Mouse (Mus musculus) CH12.LX (cell line): ENCODE data around the gene Olfr418. TPM values are rescaled to one million over a fixed set of nuclear protein-coding genes. Genes with fewer than 3 reads are reported as not detected.

Experiments
- polyA plus RNA-seq: library from polyadenylated mRNA; unstranded; fragments of >175 nt; gene quantifications from 2 replicates; pipeline ENCODE4 v1.2.1, GENCODE M21; 2012; ENCODE audit warnings: low read depth; ENCODE audit not compliant: insufficient read length
- total RNA-seq, 2 experiments: library from RNA; depleted of rRNA; stranded (reverse); fragments of 300-350 nt in 1 of 2; fragments of >200 nt in 1 of 2; gene quantifications; 2 replicates each; pipeline ENCODE4 v1.2.3; 2012 to 2014

The Olfr418 gene
- total and polyA plus RNA-seq, 3 experiments = not detected

Other genes with a start within 250 kb of the Olfr418 start
- gene Olfr1408, start 128.6 kb upstream of the Olfr418 start, total RNA-seq (2012; rRNA removed) = not detected in 2 replicates
- not detected in 2 replicates for gene Olfr1408, start 128.6 kb upstream of the Olfr418 start, total RNA-seq (2014; rRNA removed)
- gene Olfr1408, start 128.6 kb upstream of the Olfr418 start, polyA plus RNA-seq = not detected in 2 replicates
- not detected in 2 replicates for gene Olfr1406, start 75.4 kb upstream of the Olfr418 start, total RNA-seq (2012; rRNA removed)
- gene Olfr1406, start 75.4 kb upstream of the Olfr418 start, total RNA-seq (2014; rRNA removed) = not detected in 2 replicates
- gene Olfr1406, start 75.4 kb upstream of the Olfr418 start, polyA plus RNA-seq = not detected in 2 replicates
- not detected in 2 replicates for gene Olfr218, start 68.2 kb upstream of the Olfr418 start, total RNA-seq (2012; rRNA removed)
- gene Olfr218, start 68.2 kb upstream of the Olfr418 start, total RNA-seq (2014; rRNA removed) = not detected in 2 replicates
- gene Olfr218, start 68.2 kb upstream of the Olfr418 start, polyA plus RNA-seq = not detected in 2 replicates
- not detected in 2 replicates for gene Olfr1404, start 53.6 kb upstream of the Olfr418 start, total RNA-seq (2012; rRNA removed)
- gene Olfr1404, start 53.6 kb upstream of the Olfr418 start, total RNA-seq (2014; rRNA removed) = not detected in 2 replicates
- not detected in 2 replicates for gene Olfr1404, start 53.6 kb upstream of the Olfr418 start, polyA plus RNA-seq
- not detected in 2 replicates for gene Fcer1a, start 38.8 kb upstream of the Olfr418 start, total RNA-seq (2012; rRNA removed)
- not detected in 2 replicates for gene Fcer1a, start 38.8 kb upstream of the Olfr418 start, total RNA-seq (2014; rRNA removed)
- gene Fcer1a, start 38.8 kb upstream of the Olfr418 start, polyA plus RNA-seq = not detected in 2 replicates
- gene Mptx2, start 11.8 kb downstream of the Olfr418 start, total RNA-seq (2012; rRNA removed) = not detected in 2 replicates
- gene Mptx2, start 11.8 kb downstream of the Olfr418 start, total RNA-seq (2014; rRNA removed) = not detected in 2 replicates
- gene Mptx2, start 11.8 kb downstream of the Olfr418 start, polyA plus RNA-seq = not detected in 2 replicates
- not detected in 2 replicates for gene Ackr1, start 67.7 kb downstream of the Olfr418 start, total RNA-seq (2012; rRNA removed)
- gene Ackr1, start 67.7 kb downstream of the Olfr418 start, total RNA-seq (2014; rRNA removed) = not detected in 2 replicates
- gene Ackr1, start 67.7 kb downstream of the Olfr418 start, polyA plus RNA-seq = not detected in 2 replicates
- 59.7 and 59.8 TPM in 2 replicates for gene Aim2, start 84.9 kb downstream of the Olfr418 start, total RNA-seq (2012; rRNA removed)
- 117 and 130 TPM in 2 replicates for gene Aim2, start 84.9 kb downstream of the Olfr418 start, total RNA-seq (2014; rRNA removed)
- 83.7 and 87.0 TPM in 2 replicates for gene Aim2, start 84.9 kb downstream of the Olfr418 start, polyA plus RNA-seq
- not detected in 2 replicates for gene Cadm3, start 101.7 kb downstream of the Olfr418 start, total RNA-seq (2012; rRNA removed)
- gene Cadm3, start 101.7 kb downstream of the Olfr418 start, total RNA-seq (2014; rRNA removed) = not detected in 2 replicates
- not detected in 2 replicates for gene Cadm3, start 101.7 kb downstream of the Olfr418 start, polyA plus RNA-seq
- gene Ifi206, start 225.0 kb downstream of the Olfr418 start, total RNA-seq (2012; rRNA removed) = not detected in 2 replicates
- gene Ifi206, start 225.0 kb downstream of the Olfr418 start, total RNA-seq (2014; rRNA removed) = 0.65 TPM in 1 of 2 replicates, not detected in the other
- 0.33 and 0.56 TPM in 2 replicates for gene Ifi206, start 225.0 kb downstream of the Olfr418 start, polyA plus RNA-seq